Mouse (Mus musculus): ENCODE measurements around the gene Atrnl1.

DNA sequence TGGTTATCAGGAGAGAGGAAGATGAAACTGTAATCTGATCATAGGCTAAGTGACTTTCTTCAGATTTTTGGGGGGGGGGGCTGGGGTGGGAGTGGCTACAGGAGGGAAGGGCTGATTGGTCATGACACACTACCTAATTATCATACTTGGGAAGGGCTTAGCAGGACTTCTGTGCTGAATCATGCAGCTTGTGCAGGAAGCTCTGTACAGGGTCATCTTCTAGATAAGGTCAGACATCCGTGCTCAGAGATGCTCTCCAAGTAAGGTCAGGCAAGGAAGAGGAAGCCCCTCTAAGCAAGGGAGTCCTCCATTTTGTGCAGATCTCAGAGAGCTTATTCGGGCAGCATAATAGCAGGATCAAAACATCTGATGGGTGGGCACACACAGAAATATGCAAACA is 454.7 kb downstream of the Atrnl1 start:
- TF ChIP-seq GATA1 (IDR thresholded peaks at IDR 0.05; ENCODE audit: borderline replicate concordance, low read length), result no peak
- TF ChIP-seq FLI1 (IDR thresholded peaks at IDR 0.05; ENCODE audit: low read length), result no peak

All from megakaryocyte, embryonic 14.5 days (primary cell).